Mouse (Mus musculus): ENCODE measurements around the gene Atf6b. TPM values are rescaled to one million over a fixed set of nuclear protein-coding genes. Genes with fewer than 3 reads are reported as not detected.

Gene Atf6b
- polyA plus RNA-seq, 1 experiment from 2014 or later, result 118 TPM

DNA sequence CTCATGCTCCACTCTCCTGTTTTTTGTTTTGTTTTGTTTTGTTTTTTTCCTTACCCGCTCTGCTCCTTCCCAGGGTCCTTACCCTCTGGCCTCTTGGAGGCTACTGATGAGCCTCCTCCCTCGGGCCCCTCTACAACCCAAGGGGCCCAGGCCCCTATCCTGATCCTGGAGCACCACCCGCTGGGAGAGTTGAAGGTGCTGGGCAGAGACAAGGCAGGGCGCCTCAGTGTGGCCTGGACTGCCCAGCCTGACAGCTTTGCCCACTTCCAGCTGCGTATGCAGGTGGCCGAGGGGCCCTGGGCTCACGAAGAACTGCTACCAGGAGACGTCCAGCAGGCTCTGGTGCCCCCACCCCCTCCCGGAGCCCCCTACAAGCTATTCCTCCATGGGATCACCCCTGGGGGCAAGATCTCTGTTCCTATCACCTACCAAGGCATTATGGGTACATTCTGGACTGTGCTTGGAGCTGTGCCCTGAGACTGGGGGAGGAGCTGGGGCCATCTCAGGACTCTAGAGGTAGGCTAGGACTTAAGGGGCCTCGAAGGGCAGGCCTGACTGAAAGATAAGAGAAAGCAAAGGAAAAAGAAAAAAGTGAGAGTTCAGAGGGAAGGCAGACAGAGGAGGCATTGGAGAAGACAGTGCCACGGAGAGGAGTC is 35.1 kb downstream of the Atf6b start:
- Histone ChIP-seq H3K9me3 (no peaks in the 10 kb centered on the region), H3K36me3 (no peaks in the 10 kb centered on the region), H3K27me3 (ENCODE audit: insufficient read depth, poor library complexity, severe bottlenecking) (peaks cover 35% of the 10 kb centered on the region), H3K4me3 (no peak overlapping the region), H3K4me1 (replicated peaks) (peaks cover 19% of the 10 kb centered on the region; the same call in 1 of the 2 replicates), H3K27ac (peak overlapping the region; percentile 13; the same call in 1 of the 2 replicates)
- no peak for DNase-seq (ENCODE audit: low spot score)
- WGBS, result 79% methylated on average over 11 of the region's 11 CpGs

DNA sequence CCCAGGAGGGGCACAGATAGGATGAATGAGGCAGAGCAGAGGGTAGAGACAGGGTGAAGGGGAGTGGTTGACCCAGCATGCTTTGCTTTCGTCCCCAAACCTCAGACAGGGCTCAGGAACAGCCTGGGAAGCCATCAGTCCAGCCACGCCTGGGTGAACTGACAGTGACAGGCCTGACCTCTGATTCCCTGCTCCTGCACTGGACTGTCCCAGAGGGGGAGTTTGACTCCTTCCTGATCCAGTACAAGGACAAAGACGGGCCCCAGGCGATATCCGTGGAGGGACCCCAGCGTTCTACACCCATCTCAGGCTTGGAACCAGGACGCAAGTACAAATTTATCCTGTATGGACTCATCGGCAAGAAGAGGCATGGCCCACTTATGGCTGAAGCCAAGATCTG is 36.2 kb downstream of the Atf6b start:
- no peak for DNase-seq (ENCODE audit: low spot score)
- peaks cover 19% of the 10 kb centered on the region; the same call in 1 of the 2 replicates for H3K4me1 ChIP-seq (replicated peaks)
- peak overlapping the region; percentile 53; the same call in 1 of the 2 replicates for H3K27ac ChIP-seq
- no peaks in the 10 kb centered on the region for H3K9me3 ChIP-seq
- 65% methylated on average over 8 of the region's 8 CpGs for WGBS
- H3K36me3 ChIP-seq, result no peaks in the 10 kb centered on the region
- peaks cover 30% of the 10 kb centered on the region for H3K27me3 ChIP-seq (ENCODE audit: insufficient read depth, poor library complexity, severe bottlenecking)
- no peak overlapping the region for H3K4me3 ChIP-seq

DNA sequence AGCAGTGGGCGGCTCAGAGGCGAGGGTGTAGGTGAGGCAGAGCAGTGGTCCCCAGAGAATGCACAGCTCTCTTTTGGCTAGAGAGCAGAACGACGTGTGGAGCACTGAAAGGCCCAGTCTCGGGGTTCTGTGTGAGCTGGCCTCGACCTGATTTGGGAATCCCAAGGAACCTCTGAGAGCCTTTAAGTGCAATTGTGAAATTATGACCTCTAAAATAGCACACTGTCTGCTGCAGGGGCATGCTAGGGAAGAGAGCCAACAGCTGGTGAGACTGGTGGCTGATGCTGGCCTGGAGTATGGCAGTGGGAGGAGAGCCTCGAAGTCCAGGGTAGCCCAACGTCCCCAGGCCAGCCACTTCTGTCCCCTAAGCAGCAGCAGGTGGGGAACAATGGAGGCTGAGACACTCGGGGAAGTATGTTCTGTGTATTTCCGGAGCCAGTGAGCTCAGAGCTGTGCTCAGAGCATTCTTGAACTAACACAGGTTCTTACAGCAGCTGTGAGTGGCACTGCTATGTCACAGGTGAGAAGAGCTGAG is 36.8 kb downstream of the Atf6b start:
- no peak for DNase-seq (ENCODE audit: low spot score)
- no peak overlapping the region for H3K4me3 ChIP-seq
- peaks cover 24% of the 10 kb centered on the region for H3K27me3 ChIP-seq (ENCODE audit: insufficient read depth, poor library complexity, severe bottlenecking)
- WGBS, result 75% methylated on average over 10 of the region's 10 CpGs
- peaks cover 19% of the 10 kb centered on the region; the same call in 1 of the 2 replicates for H3K4me1 ChIP-seq (replicated peaks)
- no peaks in the 10 kb centered on the region for H3K36me3 ChIP-seq
- H3K9me3 ChIP-seq, result no peaks in the 10 kb centered on the region
- 0 out of 2 replicates have a peak overlapping the region, but pooled peaks have one; percentile 53 for H3K27ac ChIP-seq

DNA sequence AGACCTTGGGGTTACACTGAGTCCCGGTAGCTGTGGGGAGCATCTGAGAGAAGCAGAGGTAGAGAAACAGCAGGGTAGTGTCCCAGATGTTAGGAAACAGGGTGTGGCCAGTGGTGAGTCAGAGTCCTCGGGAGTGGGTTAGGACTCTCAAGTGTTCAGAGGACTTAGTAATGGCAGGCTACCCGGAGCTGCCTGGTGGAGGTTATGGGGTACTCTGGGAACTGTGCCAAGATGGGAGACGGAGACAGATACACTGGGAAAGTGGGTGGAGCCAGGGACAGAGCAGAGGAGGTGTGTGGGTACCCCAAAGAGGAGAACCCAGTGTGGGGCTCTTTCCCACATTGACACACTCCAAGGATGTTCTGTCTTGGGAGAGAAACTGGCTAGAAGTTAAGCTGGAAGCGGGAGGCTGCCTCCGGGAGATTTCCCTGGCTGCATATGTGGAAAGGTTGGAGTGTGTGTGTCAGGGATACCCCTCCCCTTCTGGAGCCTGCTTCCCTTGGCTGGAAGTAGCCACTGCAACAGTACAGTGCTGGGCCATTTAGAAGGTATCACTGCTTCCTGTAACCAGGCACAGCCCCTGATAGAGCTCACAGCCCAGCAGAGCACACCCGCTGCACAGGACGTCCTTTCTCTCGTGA is 37.4 kb downstream of the Atf6b start:
- no peak overlapping the region for H3K4me3 ChIP-seq
- no peaks in the 10 kb centered on the region for H3K36me3 ChIP-seq
- H3K9me3 ChIP-seq, result no peaks in the 10 kb centered on the region
- H3K27ac ChIP-seq, result no peak overlapping the region
- peaks cover 19% of the 10 kb centered on the region; the same call in 1 of the 2 replicates for H3K4me1 ChIP-seq (replicated peaks)
- no peak for DNase-seq (ENCODE audit: low spot score)
- 83% methylated on average over 9 of the region's 9 CpGs for WGBS
- H3K27me3 ChIP-seq (ENCODE audit: insufficient read depth, poor library complexity, severe bottlenecking), result peaks cover 18% of the 10 kb centered on the region

DNA sequence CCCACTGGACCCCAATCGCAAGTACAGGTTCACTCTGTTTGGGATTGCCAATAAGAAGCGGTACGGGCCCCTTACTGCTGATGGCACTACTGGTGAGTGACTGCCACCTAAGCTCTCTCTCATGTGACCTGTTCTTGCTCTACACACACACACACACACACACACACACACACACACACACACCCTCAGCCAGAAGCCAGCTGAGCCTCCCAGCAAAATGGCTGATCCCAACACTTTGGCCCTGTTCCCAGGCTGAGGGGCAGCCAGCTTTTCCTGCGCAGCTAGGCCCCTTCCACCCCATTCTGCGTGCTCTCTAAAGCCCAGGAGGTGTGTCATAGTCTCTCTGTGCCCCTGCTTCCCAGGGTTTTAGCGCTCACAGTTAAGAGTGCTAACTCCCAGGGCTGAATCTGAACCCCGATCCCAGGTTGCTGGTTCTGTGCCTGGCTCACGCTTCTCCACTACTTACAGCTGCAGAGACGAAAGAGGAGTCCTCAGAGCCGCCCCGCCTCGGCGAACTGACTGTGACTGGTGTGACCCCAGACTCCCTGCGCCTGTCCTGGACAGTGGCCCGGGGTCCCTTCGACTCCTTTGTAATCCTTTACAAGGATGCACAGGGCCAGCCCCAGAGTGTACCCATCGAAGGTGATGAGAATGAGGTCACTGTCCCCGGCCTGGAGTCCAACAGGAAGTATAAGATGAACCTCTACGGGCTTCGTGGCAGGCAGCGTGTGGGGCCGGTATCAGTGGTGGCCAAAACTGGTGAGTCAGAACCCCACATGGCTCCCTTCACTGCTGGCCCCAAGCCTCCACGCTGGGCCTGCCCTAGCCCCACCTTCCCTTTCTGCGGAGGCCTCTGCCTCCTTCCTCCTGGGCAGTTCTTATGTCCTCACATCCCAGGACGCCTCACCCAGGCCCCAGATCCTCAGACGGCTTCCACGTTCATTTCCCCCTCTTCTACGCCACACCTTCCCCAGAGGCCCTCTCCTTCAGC is 38.5 kb downstream of the Atf6b start:
- Histone ChIP-seq H3K27me3 (ENCODE audit: insufficient read depth, poor library complexity, severe bottlenecking) (peaks cover 8% of the 10 kb centered on the region), H3K36me3 (no peaks in the 10 kb centered on the region), H3K9me3 (no peaks in the 10 kb centered on the region), H3K4me1 (replicated peaks) (peaks cover 12% of the 10 kb centered on the region; the same call in 1 of the 2 replicates), H3K27ac (no peak overlapping the region), H3K4me3 (no peak overlapping the region)
- WGBS, result 83% methylated on average over 28 of the region's 28 CpGs
- no peak for DNase-seq (ENCODE audit: low spot score)

DNA sequence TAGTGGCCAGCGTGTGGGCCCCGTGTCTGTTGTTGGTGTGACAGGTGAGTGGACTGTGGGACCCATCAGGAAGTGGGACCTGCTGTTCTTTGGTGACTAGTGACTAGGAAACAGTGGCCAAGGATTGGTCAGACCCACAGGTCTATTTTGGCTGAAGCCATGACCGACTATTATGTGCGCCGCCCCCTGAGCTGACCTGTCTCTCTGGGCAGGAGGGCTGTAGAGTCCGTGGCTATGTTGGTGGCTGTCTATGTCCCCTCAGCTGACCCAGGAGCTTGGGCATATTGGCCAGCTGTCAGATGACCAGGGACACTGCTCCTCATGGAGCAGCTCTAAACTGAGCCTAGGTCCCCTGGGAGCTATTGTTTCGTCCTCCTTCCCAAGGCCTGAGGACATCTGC is 41.9 kb downstream of the Atf6b start:
- Histone ChIP-seq H3K36me3 (no peaks in the 10 kb centered on the region), H3K9me3 (no peaks in the 10 kb centered on the region), H3K27ac (no peak overlapping the region), H3K4me1 (replicated peaks) (peaks cover 8% of the 10 kb centered on the region; the same call in 1 of the 2 replicates), H3K27me3 (ENCODE audit: insufficient read depth, poor library complexity, severe bottlenecking) (no peaks in the 10 kb centered on the region), H3K4me3 (no peak overlapping the region)
- WGBS, result 89% methylated on average over 7 of the region's 7 CpGs
- no peak for DNase-seq (ENCODE audit: low spot score)

DNA sequence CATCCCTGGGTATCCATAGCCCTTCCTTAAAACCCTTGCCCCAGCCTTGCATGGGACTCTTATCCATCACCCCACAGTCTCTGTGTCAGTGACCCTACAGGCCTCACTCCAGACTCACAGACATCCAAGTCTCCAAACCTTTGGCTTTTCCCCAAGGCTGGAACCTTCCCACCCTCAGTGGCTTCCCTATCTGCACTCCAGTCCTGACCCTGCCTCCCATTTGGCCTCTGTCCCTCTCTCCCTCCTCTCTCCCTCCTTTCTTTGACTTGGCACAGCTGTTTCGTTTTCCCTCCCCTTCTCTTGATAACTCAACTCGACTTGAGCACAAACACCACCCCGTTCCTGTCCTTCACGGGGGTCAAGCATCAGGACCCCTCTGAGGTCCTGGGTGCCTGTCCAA is 43.5 kb downstream of the Atf6b start:
- no peak for DNase-seq (ENCODE audit: low spot score)
- Histone ChIP-seq H3K4me3 (no peak overlapping the region), H3K27ac (no peak overlapping the region), H3K36me3 (no peaks in the 10 kb centered on the region), H3K4me1 (replicated peaks) (peaks cover 8% of the 10 kb centered on the region; the same call in 1 of the 2 replicates), H3K9me3 (no peaks in the 10 kb centered on the region), H3K27me3 (ENCODE audit: insufficient read depth, poor library complexity, severe bottlenecking) (no peaks in the 10 kb centered on the region)
- WGBS, result 78% methylated on average over 4 of the region's 4 CpGs

DNA sequence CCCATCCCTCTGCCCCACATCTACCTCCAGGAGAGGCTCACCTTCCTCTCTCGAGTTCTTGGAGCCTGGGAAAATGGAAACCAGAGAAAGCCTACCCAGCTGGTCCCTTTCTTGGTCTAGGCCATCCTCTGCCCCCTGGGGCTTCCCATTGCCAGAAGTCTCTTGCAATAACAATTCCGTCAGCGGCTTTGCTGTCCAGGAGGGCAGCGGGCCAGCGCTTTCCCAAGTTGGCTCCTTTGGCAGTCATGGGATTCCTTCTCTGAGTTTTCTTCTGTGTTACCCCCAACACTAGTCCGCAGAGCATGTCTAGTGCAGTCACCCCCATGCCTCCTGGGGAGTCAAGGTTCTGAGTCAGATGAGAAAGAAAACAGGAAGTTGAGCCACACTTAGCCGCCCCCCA is 46.0 kb downstream of the Atf6b start:
- no peak for DNase-seq (ENCODE audit: low spot score)
- Histone ChIP-seq H3K27ac (0 out of 2 replicates have a peak overlapping the region, but pooled peaks have one; percentile 12), H3K27me3 (ENCODE audit: insufficient read depth, poor library complexity, severe bottlenecking) (no peaks in the 10 kb centered on the region), H3K4me1 (replicated peaks) (peaks cover 8% of the 10 kb centered on the region; the same call in 1 of the 2 replicates), H3K4me3 (no peak overlapping the region), H3K36me3 (no peaks in the 10 kb centered on the region), H3K9me3 (no peaks in the 10 kb centered on the region)
- WGBS, result 57% methylated on average over 7 of the region's 7 CpGs

DNA sequence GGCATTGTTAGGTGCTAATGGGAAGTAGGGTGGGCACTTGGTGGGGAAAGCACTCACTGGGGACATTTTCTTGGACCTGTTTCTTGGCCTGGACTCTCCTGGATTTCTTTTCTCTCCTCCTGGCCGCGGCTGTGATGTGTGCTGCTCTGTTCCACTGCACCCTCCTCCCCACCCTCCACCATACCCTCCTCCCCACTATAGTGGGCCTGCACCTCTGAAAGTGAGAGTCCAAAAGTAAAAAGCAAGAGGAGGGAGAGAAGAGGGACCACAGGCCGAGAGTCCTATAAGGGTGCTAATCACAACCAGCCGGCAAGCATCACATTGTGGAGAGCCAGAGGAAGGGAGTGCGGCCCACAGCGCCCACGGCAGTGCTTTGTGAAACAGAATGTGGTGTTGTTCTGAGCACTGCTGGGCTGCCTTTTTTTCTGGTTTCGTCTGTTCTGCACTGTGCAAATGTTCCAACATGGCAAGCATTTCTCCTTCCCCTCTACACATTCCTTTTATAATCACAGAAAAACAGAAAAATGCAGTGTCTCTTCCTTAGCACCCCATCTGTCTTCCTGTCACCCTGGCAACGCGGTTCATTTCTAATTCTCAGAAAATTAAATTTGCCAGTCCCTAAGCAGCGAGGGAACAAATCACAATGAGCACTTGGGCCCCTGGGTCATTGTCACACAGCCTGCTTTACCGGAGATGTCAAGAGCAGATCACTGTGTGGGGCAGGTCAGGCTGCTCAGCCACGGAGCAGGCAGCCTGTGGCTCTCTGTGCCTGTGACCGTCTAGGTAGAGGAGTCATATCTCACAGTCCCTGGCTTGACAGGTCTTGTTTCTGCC is 52.8 kb downstream of the Atf6b start:
- Histone ChIP-seq H3K4me3 (no peak overlapping the region), H3K36me3 (no peaks in the 10 kb centered on the region), H3K9me3 (no peaks in the 10 kb centered on the region), H3K4me1 (replicated peaks) (peaks cover 16% of the 10 kb centered on the region), H3K27me3 (ENCODE audit: insufficient read depth, poor library complexity, severe bottlenecking) (no peaks in the 10 kb centered on the region), H3K27ac (peak overlapping the region; percentile 23)
- peak; percentile 18 for DNase-seq (ENCODE audit: low spot score)
- WGBS, result 58% methylated on average over 14 of the region's 14 CpGs

DNA sequence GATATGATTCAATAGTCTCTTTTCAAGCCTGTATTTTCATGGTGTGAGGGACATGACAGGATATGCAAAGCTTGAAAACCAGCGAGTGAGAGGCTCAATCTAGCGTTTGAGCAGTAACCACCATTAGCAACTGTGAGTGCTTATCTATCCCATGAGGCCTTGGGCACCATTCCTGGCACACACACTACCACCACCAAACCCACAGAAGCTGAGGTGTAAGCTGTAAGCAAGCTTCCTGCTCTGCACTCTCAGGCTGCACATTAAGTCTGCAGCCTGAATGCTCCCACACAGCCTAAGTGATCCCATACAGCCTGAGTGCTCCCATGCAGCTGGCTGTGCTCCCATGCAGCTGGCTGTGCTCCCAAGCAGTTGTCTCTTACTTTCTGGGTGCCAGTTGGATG is 53.7 kb downstream of the Atf6b start:
- peaks cover 16% of the 10 kb centered on the region for H3K4me1 ChIP-seq (replicated peaks)
- H3K36me3 ChIP-seq, result no peaks in the 10 kb centered on the region
- DNase-seq (ENCODE audit: low spot score), result no peak
- H3K4me3 ChIP-seq, result no peak overlapping the region
- WGBS, result 82% methylated on average over 2 of the region's 2 CpGs
- no peaks in the 10 kb centered on the region for H3K27me3 ChIP-seq (ENCODE audit: insufficient read depth, poor library complexity, severe bottlenecking)
- H3K27ac ChIP-seq, result 0 out of 2 replicates have a peak overlapping the region, but pooled peaks have one; percentile 23
- no peaks in the 10 kb centered on the region for H3K9me3 ChIP-seq
